Mouse (Mus musculus) lung, postnatal 10 days (tissue): ENCODE data around the gene Ppfibp1.

ENCODE experiments used
- DNase-seq: peaks from one replicate; pipeline ENCODE4 v3.0.0; 2021

The Ppfibp1 gene

DNA sequence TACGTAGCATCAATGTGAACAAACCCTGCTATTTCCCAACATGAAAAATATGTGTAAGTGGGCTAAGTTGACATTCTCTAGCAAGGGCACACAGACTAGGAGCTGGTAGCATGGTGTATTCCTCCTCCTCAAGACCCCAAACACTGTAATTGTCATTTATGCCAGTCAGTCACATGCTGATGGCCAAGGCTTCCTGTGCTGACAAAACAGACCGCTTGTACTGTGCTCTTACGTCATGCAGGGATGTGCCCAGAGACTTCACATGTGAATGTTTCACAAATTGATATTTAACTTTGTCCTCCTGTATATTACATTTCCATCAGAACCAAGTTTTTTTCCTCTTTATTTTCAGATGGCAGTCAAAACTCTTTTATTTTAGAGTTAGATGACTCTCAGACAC is 29.1 kb downstream of the Ppfibp1 start:
- no peak for DNase-seq

GRCm38 (mm10) chr6:146918341-146918740 is 30.1 kb downstream of the Ppfibp1 start:
- no peak for DNase-seq

DNA sequence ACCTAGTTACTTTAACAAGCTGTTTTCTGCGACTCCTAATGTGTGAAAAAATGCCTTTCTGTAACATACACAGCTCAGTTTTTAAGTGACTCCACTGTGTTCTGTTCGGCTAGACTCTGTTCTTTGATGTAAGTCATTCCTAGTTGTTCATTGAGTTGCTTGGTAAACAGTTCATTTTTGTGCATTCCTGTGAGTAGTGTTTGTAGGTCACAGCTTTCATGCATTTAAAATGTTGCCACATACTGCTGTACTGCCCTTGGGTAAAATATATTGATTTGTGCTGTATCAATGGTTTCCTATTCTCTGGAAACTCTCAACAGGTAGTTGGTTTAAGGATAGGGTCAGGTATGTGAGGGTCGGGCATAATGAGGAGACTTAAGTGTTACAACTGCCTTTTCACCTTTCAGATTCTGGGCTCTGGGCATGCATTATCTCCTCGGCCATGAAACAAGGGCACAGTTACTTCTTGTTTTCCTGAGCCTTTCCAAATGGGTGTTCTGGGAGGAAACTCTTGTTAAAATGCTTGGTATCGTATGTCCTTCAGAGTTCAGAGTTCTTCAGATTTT is 38.2 kb downstream of the Ppfibp1 start:
- no peak for DNase-seq

GRCm38 (mm10) chr6:146928108-146928507 is 39.8 kb downstream of the Ppfibp1 start:
- DNase-seq: no peak

DNA sequence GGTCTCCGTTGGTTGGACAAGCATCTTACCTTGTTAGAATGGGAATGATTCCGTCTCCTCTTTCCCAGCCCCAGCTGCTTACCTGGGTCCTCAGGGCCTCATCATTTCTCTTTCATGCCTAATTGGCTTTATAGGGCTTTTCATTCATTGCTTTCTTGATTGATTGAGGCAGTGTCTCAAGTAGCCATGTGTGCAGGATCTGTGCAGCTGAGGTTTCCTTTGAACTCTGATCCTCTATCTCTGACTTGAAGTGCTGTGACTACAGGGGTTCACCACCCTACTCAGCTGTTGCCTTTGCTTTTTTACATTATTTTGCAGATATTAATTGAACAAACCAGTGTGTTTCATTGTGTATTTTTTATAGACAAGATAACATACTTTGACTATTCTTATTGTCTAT is 40.7 kb downstream of the Ppfibp1 start:
- no peak for DNase-seq

- DNase-seq: no peak
These were observed 44.8 kb downstream of the Ppfibp1 start for GRCm38 (mm10) chr6:146933123-146933522.

- DNase-seq: peak; percentile 80
These were observed 47.7 kb downstream of the Ppfibp1 start for GRCm38 (mm10) chr6:146935957-146936356.

DNA sequence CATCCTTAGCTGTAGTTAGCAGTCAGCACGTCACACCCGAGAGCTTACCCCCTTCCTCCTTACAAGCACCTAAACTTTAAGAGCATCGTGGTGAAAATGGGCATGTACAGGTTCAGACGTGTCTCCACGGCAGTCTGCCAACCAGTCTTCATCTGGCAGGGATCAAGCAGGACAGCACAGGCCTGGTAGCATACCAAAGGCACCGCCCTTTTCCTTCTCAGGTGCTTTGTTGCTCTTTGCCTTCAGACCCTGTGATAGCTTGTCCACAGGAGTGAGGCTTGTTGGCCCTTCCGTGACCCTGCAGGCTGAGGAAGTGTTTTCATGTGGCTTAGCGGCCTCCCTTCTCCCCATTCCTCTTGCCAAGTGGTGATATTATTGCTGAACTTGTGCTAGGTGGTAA is 50.7 kb downstream of the Ppfibp1 start:
- DNase-seq: no peak

DNA sequence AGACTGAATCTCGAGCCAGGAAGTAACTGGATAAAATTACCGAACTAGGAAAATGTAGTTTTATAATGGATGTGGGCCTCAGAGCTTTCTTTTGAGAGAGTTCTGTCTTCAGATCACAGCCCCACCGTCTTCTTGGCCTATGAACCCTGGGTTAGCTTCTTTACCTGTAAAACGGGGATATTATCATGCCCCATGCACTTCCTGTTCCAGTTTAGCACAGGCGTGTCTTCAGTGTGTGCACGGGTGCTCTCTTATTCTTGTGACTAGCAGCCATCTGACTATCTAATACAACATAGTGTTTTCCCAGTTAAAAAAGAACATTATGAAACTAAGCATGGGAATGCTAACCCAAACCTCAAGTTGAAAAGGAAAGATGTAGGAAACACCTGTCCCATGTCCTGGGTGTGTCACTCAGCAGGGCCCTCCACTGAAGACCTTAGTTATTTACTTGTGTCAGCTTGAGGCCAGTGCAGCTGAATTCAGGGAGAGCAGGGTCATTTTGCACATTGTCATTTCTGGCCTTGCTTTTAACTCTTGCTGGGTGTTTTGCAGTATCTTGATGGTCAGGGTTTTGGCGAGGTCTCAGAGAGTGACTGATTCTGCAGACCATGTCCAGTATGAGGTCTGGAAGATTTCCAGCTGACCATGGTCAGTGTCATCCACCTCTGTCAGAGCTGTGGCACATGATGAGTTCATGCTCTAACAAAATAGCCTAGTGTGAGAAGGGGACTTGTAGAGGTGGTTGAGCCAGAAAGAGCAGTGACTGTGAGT is 53.4 kb downstream of the Ppfibp1 start:
- DNase-seq: no peak

DNA sequence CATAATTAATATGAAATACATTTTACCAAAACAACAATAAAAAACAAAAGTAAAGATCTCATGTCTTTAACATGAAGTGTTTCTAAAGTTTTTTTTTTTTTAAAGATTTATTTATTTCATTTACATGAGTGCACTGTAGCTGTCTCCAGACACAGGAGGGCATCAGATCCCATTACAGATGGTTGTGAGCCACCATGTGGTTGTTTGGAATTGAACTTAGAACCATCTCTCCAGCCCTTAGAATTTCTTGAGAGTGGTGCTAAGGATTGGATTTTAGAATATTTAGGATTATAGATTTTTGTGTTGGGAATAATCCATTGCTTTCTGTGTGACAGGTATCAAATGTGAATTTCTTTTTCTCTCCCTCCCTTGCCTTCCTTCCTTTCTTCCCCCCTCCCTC is 55.7 kb downstream of the Ppfibp1 start:
- DNase-seq: no peak

DNA sequence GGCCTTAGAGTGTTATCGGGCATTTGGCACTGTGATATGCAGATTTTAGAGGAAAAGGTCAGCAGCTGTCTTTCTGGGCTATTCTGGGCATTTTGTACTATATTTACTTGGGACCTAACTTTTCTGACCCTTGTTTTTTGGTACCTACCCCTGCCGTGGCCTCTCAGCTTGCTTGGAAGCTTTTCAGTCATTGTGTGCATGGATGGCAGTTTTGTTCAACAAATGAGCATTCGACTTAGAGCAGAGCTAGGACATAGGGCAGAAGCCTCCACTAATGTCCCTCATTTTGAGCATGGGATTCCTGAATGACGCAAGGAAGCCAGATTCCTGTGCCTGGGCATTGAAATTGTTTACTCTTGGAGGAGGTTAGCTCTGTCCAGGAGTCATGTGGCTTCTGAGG is 56.5 kb downstream of the Ppfibp1 start:
- DNase-seq: no peak

GRCm38 (mm10) chr6:146946327-146947029 is 58.2 kb downstream of the Ppfibp1 start:
- no peak for DNase-seq

- DNase-seq: no peak
These were observed 58.9 kb downstream of the Ppfibp1 start for GRCm38 (mm10) chr6:146947186-146947585.

GRCm38 (mm10) chr6:146949682-146950453 is 61.6 kb downstream of the Ppfibp1 start:
- DNase-seq: no peak

DNA sequence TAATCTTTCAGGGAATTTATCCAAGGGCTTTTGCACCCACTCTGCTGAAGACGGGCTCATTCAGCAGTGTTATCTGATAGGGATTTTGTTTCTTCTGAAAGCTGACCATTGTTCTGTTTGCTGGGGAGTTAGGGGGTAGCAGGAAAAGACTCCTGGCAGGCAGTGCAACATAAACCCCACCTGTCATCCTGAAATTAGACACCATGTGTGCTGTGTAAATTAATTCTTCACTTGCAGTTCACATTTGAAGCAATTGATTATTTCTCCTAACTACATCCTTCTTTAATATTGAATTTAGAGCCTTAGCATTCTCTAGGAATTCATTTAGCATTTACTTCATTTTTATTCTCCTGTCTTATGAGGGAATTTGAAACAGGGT is 62.2 kb downstream of the Ppfibp1 start:
- DNase-seq: no peak

DNA sequence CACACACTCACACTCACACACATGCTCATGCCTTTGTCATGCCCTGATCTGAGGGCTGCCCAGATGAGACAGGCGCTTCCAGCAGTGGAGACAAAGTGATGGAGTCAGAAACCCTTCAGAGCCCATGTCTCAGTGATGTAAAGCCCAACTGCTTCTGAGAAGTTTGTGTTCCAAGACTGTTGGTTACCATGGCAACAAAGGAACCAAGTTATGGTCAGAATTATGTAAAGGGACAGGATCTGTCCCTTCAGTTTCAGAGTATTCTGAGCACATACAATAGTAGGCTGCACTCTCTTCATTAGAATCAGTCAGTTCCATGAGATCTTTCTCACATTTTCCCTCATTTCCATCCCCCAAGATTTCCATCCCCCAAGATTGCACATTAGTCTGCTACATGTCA is 66.0 kb downstream of the Ppfibp1 start, which contains the start of gene 1700034J05Rik:
Gene 1700034J05Rik, minus strand, starts transcription at position 165 of the 400 bp plus-strand sequence.
- DNase-seq: no peak

GRCm38 (mm10) chr6:146955475-146955874 is 67.2 kb downstream of the Ppfibp1 start:
- DNase-seq: no peak

- no peak for DNase-seq
These were observed 67.6 kb downstream of the Ppfibp1 start for GRCm38 (mm10) chr6:146955896-146956295.

DNA sequence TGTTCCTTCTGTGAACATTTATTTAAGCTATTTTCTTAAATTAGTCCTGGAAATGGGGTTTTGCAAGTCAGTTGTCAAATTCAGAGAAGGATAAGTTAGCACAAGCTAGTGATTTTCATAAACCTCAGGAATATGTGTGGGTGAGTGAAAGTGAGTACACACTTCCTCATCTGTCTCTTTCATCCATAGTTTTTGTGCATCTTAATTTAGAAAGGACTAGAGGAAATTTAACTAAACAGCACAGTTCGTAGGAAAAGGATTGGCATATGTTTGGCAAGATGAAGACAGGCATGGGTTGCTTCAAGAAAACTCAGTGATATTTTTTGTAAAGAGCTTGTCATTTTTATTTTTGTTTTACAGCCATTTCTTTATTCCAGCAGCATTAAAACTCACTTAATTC is 68.7 kb downstream of the Ppfibp1 start:
- no peak for DNase-seq

- DNase-seq: no peak
These were observed 70.4 kb downstream of the Ppfibp1 start for GRCm38 (mm10) chr6:146958694-146959093.

- DNase-seq: peak; percentile 52
These were observed 71.8 kb downstream of the Ppfibp1 start for GRCm38 (mm10) chr6:146959908-146960680.

GRCm38 (mm10) chr6:146960956-146961355 is 72.7 kb downstream of the Ppfibp1 start:
- peak; percentile 50 for DNase-seq
